In genomic region chrX:73053860-73054563, GRCm38 (mm10) we compare ENCODE assay signal across 8 mouse cellular contexts. TPM values are rescaled to one million over a fixed set of nuclear protein-coding genes. Genes with fewer than 3 reads are reported as not detected.
DNase-seq lines count a peak whose midpoint lies in the region; ATAC-seq and TF ChIP-seq lines count a peak whose summit lies in the region.

No protein-coding gene starts in this region.

- WGBS in hindbrain, embryonic 13.5 days, result 12% methylated on average over 14 of the region's 14 CpGs

- peak; percentile 17 for DNase-seq in Patski (ENCODE audit: low read depth, low spot score)
- peak; percentile 97 to 99 for DNase-seq in cerebellum, postnatal 14 days
- peak; percentile 93 to 94 for DNase-seq in frontal cortex, postnatal 25 days (ENCODE audit: low spot score in 2 of 2)
- DNase-seq in layer of hippocampus, postnatal 14 days (ENCODE audit: low spot score in 2 of 2), result peak; percentile 95 to 96
- peak; percentile 95 for DNase-seq in lung, postnatal 10 days
- peak; percentile 88 for DNase-seq in ovary, postnatal 36 days (ENCODE audit: low spot score)
- peak; percentile 89 for DNase-seq in thymus, postnatal 14 days

- no peak overlapping the region for H3K9ac ChIP-seq in hindbrain, embryonic 13.5 days

- peak; percentile 62 for ATAC-seq in Patski
- peak; percentile 98 for ATAC-seq in hindbrain, embryonic 13.5 days (ENCODE audit: low FRiP score)

- H3K9me3 ChIP-seq in hindbrain, embryonic 13.5 days, result no peaks in the 10 kb centered on the region

- in situ Hi-C loops in Patski (cut with MboI; ENCODE audit: low pct_unique_long_range_greater_than_20kb), result loop anchor here (25.0 kb wide), 2 partner anchors 183 to 1883 kb away; partner anchors contain the start of genes F8a and Xlr4c

- peak; percentile 93 for TF ChIP-seq CTCF in Patski (IDR thresholded peaks at IDR 0.05)

- H3K27ac ChIP-seq in hindbrain, embryonic 13.5 days, result peak overlapping the region; percentile 67

- no peaks in the 10 kb centered on the region for H3K4me1 ChIP-seq in hindbrain, embryonic 13.5 days (replicated peaks)

- H3K36me3 ChIP-seq in hindbrain, embryonic 13.5 days, result no peaks in the 10 kb centered on the region

- H3K4me3 ChIP-seq in hindbrain, embryonic 13.5 days, result no peak overlapping the region

- no peaks in the 10 kb centered on the region for H3K27me3 ChIP-seq in Patski
- H3K27me3 ChIP-seq in hindbrain, embryonic 13.5 days, result no peaks in the 10 kb centered on the region

- CTCF ChIA-PET in Patski (lab: Charles Lee), result no interaction called here

- POLR2A ChIA-PET in Patski (lab: Charles Lee), result no interaction called here

- 0 out of 2 replicates have a peak overlapping the region, but pooled peaks have one; percentile 13 for H3K4me2 ChIP-seq in hindbrain, embryonic 13.5 days

RNA-seq across cellular contexts. Expression of gene Pnma3, which starts 10.6 kb away (rescaled TPM):
- polyA plus RNA-seq in Patski (2021), result not detected
- 2.3 and 3.0 TPM in 2 replicates for polyA plus RNA-seq in hindbrain, embryonic 13.5 days (2015; fragmentation: Nextera tagmentation; extraction: Ambion mirVana)
- total RNA-seq in layer of hippocampus, postnatal 14 days (2021), result 10 to 100 TPM; 18.8 to 28.4 TPM

RNA-seq across cellular contexts. Expression of gene Pnma5, which starts 17.1 kb away (rescaled TPM):
- not detected for polyA plus RNA-seq in Patski (2021)
- not detected in 2 replicates for polyA plus RNA-seq in hindbrain, embryonic 13.5 days (2015; fragmentation: Nextera tagmentation; extraction: Ambion mirVana)
- total RNA-seq in layer of hippocampus, postnatal 14 days (2021), result under 1 TPM; 0.52 to 0.62 TPM

RNA-seq across cellular contexts. Expression of gene Xlr4a, which starts 28.3 kb away (rescaled TPM):
- not detected for polyA plus RNA-seq in Patski (2021)
- 0.29 and 0.62 TPM in 2 replicates for polyA plus RNA-seq in hindbrain, embryonic 13.5 days (2015; fragmentation: Nextera tagmentation; extraction: Ambion mirVana)
- 1 to 10 TPM in 1 of 2 experiments, not detected in 1; 1.2 TPM for total RNA-seq in layer of hippocampus, postnatal 14 days (2021)

RNA-seq across cellular contexts. Expression of gene Xlr3a, which starts 42.9 kb away (rescaled TPM):
- not detected for polyA plus RNA-seq in Patski (2021)
- polyA plus RNA-seq in hindbrain, embryonic 13.5 days (2015; fragmentation: Nextera tagmentation; extraction: Ambion mirVana), result 3.5 and 5.1 TPM in 2 replicates
- total RNA-seq in layer of hippocampus, postnatal 14 days (2021), result 1 to 10 TPM in 1 of 2 experiments, not detected in 1; 4.9 TPM

Comparison
In these comparisons a context has a peak if more than half of its experiments do, and no peak if none do; other contexts are left out.
1. DNase-seq: peak in every context shown above with its lines; median percentile 98 in cerebellum, postnatal 14 days; 96 in layer of hippocampus, postnatal 14 days; 95 in lung, postnatal 10 days; 94 in frontal cortex, postnatal 25 days; 89 in thymus, postnatal 14 days; 88 in ovary, postnatal 36 days; 17 in Patski.